Mouse (Mus musculus): ENCODE results near the gene Sepsecs. TPM values are rescaled to one million over a fixed set of nuclear protein-coding genes. Genes with fewer than 3 reads are reported as not detected.

Sepsecs gene
- total RNA-seq, 1 experiment from 2014 or later: 12.7 TPM

- ATAC-seq (ENCODE audit: extremely low read depth, insufficient number of reproducible peaks, low FRiP score, poor library complexity, severe bottlenecking): no peak
Measured at GRCm38 (mm10) chr5:52616549-52616948, 53.0 kb downstream of the Sepsecs start.

- no peak for ATAC-seq (ENCODE audit: extremely low read depth, insufficient number of reproducible peaks, low FRiP score, poor library complexity, severe bottlenecking)
Measured at GRCm38 (mm10) chr5:52615421-52615820, 54.1 kb downstream of the Sepsecs start.

GRCm38 (mm10) chr5:52614686-52615085, 54.8 kb downstream of the Sepsecs start:
- no peak for ATAC-seq (ENCODE audit: extremely low read depth, insufficient number of reproducible peaks, low FRiP score, poor library complexity, severe bottlenecking)

- ATAC-seq (ENCODE audit: extremely low read depth, insufficient number of reproducible peaks, low FRiP score, poor library complexity, severe bottlenecking): no peak
Measured at GRCm38 (mm10) chr5:52612776-52613175, 56.7 kb downstream of the Sepsecs start.

- no peak for ATAC-seq (ENCODE audit: extremely low read depth, insufficient number of reproducible peaks, low FRiP score, poor library complexity, severe bottlenecking)
Measured at GRCm38 (mm10) chr5:52611315-52611895, 58.1 kb downstream of the Sepsecs start.

- ATAC-seq (ENCODE audit: extremely low read depth, insufficient number of reproducible peaks, low FRiP score, poor library complexity, severe bottlenecking): no peak
Measured at GRCm38 (mm10) chr5:52610306-52610705, 59.2 kb downstream of the Sepsecs start.

GRCm38 (mm10) chr5:52609672-52610071, 59.8 kb downstream of the Sepsecs start:
- no peak for ATAC-seq (ENCODE audit: extremely low read depth, insufficient number of reproducible peaks, low FRiP score, poor library complexity, severe bottlenecking)

- ATAC-seq (ENCODE audit: extremely low read depth, insufficient number of reproducible peaks, low FRiP score, poor library complexity, severe bottlenecking): no peak
Measured at GRCm38 (mm10) chr5:52604582-52605041, 64.9 kb downstream of the Sepsecs start.

GRCm38 (mm10) chr5:52590612-52591011, 78.9 kb downstream of the Sepsecs start:
- no peak for ATAC-seq (ENCODE audit: extremely low read depth, insufficient number of reproducible peaks, low FRiP score, poor library complexity, severe bottlenecking)

Other genes with a start within 250 kb of the Sepsecs start
- not detected in 2 replicates for gene Ccdc149, start 198.2 kb downstream of the Sepsecs start, total RNA-seq (2017)
- not detected in 2 replicates for gene Lgi2, start 103.2 kb downstream of the Sepsecs start, total RNA-seq (2017)
- gene Pi4k2b, start 71.9 kb upstream of the Sepsecs start, total RNA-seq (2017): 6.3 and 12.8 TPM in 2 replicates
- gene Zcchc4, start 105.7 kb upstream of the Sepsecs start, total RNA-seq (2017): 16.5 and 17.8 TPM in 2 replicates
- gene Anapc4, start 164.3 kb upstream of the Sepsecs start, total RNA-seq (2017): 92.9 and 106 TPM in 2 replicates